Mouse (Mus musculus): ENCODE data around the gene Kcnk5.

- TF ChIP-seq CTCF (conservative IDR thresholded peaks at IDR 0.05; ENCODE audit: insufficient read depth, insufficient read length, low read depth, low read length) (no peak), POLR2A (IDR thresholded peaks at IDR 0.05; ENCODE audit: low read depth, low read length) (no peak)
Observed at GRCm38 (mm10) chr14:20209926-20210325, 28.3 kb upstream of the Kcnk5 start.
